ENCODE assay signal across 9 mouse cellular contexts in the genomic region with DNA sequence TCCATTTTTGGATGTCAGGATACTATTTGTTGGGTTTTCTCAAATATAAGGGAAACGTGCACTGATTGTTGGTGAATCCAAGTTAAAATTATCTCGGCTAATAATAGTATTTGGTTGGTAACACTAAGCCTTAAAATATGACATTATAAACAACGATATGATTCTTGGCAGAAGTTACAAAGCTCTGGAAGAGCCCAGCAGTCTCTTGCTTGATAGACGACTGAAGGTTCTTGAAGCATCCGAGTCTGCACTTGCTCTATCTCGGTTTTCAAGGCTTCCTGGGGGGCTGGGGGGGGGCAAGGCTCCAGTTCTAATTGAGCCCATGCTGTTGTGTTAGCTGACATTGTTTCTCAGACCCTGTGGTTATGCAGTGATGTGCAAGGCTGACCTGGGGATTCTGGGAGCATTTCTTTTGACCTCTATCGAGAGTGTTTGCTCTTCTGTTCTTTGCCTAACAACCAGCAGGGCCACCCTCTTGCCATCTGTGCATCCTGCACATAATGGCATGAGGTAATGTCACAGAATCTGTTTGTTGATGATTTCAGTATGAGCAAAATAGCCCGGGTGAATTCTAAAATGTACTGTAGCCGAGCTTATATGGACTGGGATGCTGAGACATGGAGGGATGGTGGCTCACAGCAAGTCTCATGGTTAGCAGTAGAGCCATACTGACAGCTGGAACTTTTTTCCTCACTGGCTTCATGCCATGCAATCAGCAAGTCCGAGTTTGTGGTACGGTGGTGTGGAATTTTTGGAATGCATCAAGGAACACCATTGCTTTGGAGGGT. TPM values are rescaled to one million over a fixed set of nuclear protein-coding genes. Genes with fewer than 3 reads are reported as not detected.
DNase-seq lines count a peak whose midpoint lies in the region; ATAC-seq and TF ChIP-seq lines count a peak whose summit lies in the region.
"Had no signal": no experiment of that assay in that cellular context is flagged by ENCODE, and none has a peak within 500 bp of the region (broad histone marks: within the 10 kb centered on the region; RNA-seq: fewer than 3 reads in every experiment).

No protein-coding gene starts in this region.

- no peak overlapping the region for H3K27ac ChIP-seq in kidney, embryonic 14.5 days (ENCODE audit: low read depth, low read length)
- no peak overlapping the region for H3K27ac ChIP-seq in embryonic facial prominence, embryonic 15.5 days (replicated peaks)
- H3K27ac ChIP-seq in lung, postnatal 0 days (ENCODE audit: low read length): no peak overlapping the region
- H3K27ac ChIP-seq: limb, embryonic 15.5 days had no signal

- H3K9me3 ChIP-seq in kidney, embryonic 14.5 days (ENCODE audit: control insufficient read depth, low read length): no peaks in the 10 kb centered on the region
- H3K9me3 ChIP-seq in embryonic facial prominence, embryonic 15.5 days (replicated peaks): no peaks in the 10 kb centered on the region
- no peaks in the 10 kb centered on the region for H3K9me3 ChIP-seq in lung, postnatal 0 days (ENCODE audit: low read length)
- H3K9me3 ChIP-seq: limb, embryonic 15.5 days had no signal

- WGBS in kidney, embryonic 14.5 days: 52% methylated on average over 11 of the region's 11 CpGs
- 29% methylated on average over 11 of the region's 11 CpGs for WGBS in embryonic facial prominence, embryonic 15.5 days
- 24% methylated on average over 11 of the region's 11 CpGs for WGBS in lung, postnatal 0 days

- TF ChIP-seq EP300 in lung, postnatal 0 days (IDR thresholded peaks at IDR 0.05): no peak

- no peak overlapping the region for H3K4me3 ChIP-seq in kidney, embryonic 14.5 days (ENCODE audit: low read length)
- 0 out of 2 replicates have a peak overlapping the region, but pooled peaks have one; percentile 7 for H3K4me3 ChIP-seq in embryonic facial prominence, embryonic 15.5 days (replicated peaks)
- H3K4me3 ChIP-seq in lung, postnatal 0 days (ENCODE audit: low read depth, low read length): peak overlapping the region; percentile 10; the same call in 1 of the 2 replicates
- H3K4me3 ChIP-seq: limb, embryonic 15.5 days had no signal

- H3K4me2 ChIP-seq in kidney, embryonic 14.5 days (replicated peaks; ENCODE audit: low read depth, low read length): no peak overlapping the region
- H3K4me2 ChIP-seq in embryonic facial prominence, embryonic 15.5 days (replicated peaks): 0 out of 2 replicates have a peak overlapping the region, but pooled peaks have one; percentile 15
- peak overlapping the region; percentile 35 for H3K4me2 ChIP-seq in lung, postnatal 0 days (replicated peaks; ENCODE audit: low read depth, low read length)
- H3K4me2 ChIP-seq: limb, embryonic 15.5 days had no signal

- H3K9ac ChIP-seq in kidney, embryonic 14.5 days (ENCODE audit: low read depth, low read length): no peak overlapping the region
- H3K9ac ChIP-seq in embryonic facial prominence, embryonic 15.5 days: no peak overlapping the region
- H3K9ac ChIP-seq in lung, postnatal 0 days (replicated peaks; ENCODE audit: low read depth): no peak overlapping the region
- H3K9ac ChIP-seq: limb, embryonic 15.5 days had no signal

- H3K36me3 ChIP-seq in kidney, embryonic 14.5 days (ENCODE audit: control insufficient read depth, insufficient read depth, low read length): no peaks in the 10 kb centered on the region
- H3K36me3 ChIP-seq in embryonic facial prominence, embryonic 15.5 days: no peaks in the 10 kb centered on the region
- H3K36me3 ChIP-seq in lung, postnatal 0 days (ENCODE audit: insufficient read depth, low read length): no peaks in the 10 kb centered on the region
- H3K36me3 ChIP-seq: limb, embryonic 15.5 days had no signal

- DNase-seq in kidney, postnatal 10 days: peak; percentile 50
- DNase-seq in brain, adult 2 months (ENCODE audit: low read depth, low spot score): peak; percentile 96
- peak; percentile 44 for DNase-seq in lung, postnatal 0 days (ENCODE audit: low spot score)
- no peak for DNase-seq in adrenal gland, postnatal 14 days
- no peak for DNase-seq in right cerebral cortex, postnatal 25 days

- ATAC-seq in kidney, embryonic 14.5 days (ENCODE audit: low FRiP score, low TSS enrichment): no peak
- no peak; the same call in 1 of the 2 replicates for ATAC-seq in embryonic facial prominence, embryonic 15.5 days (ENCODE audit: insufficient number of reproducible peaks, low FRiP score, low TSS enrichment, low read depth)
- no peak for ATAC-seq in lung, postnatal 0 days
- no peak for ATAC-seq in megakaryocyte-erythroid progenitor cell, adult 5-6 weeks (replicated peaks; ENCODE audit: low FRiP score, low TSS enrichment, poor library complexity, severe bottlenecking)

- H3K4me1 ChIP-seq in kidney, embryonic 14.5 days (ENCODE audit: control insufficient read depth, insufficient read depth, low read length): no peaks in the 10 kb centered on the region
- H3K4me1 ChIP-seq in embryonic facial prominence, embryonic 15.5 days: peaks cover 13% of the 10 kb centered on the region
- H3K4me1 ChIP-seq in lung, postnatal 0 days (ENCODE audit: insufficient read depth, low read depth, low read length): no peaks in the 10 kb centered on the region

- H3K27me3 ChIP-seq in kidney, embryonic 14.5 days (ENCODE audit: control insufficient read depth, insufficient read depth, low read length): no peaks in the 10 kb centered on the region
- H3K27me3 ChIP-seq in embryonic facial prominence, embryonic 15.5 days: no peaks in the 10 kb centered on the region
- H3K27me3 ChIP-seq in lung, postnatal 0 days (replicated peaks; ENCODE audit: insufficient read depth, low read length): no peaks in the 10 kb centered on the region
- H3K27me3 ChIP-seq: limb, embryonic 15.5 days had no signal

- no peak for TF ChIP-seq CTCF in lung, postnatal 0 days (IDR thresholded peaks at IDR 0.05)

RNA-seq across cellular contexts. Expression of gene Efhc1, which starts 28.6 kb away (rescaled TPM):
- 2.4 and 3.4 TPM in 2 replicates for polyA plus RNA-seq in kidney, embryonic 14.5 days (2014; fragmentation: Nextera tagmentation; extraction: Ambion mirVana)
- 9.6 and 17.9 TPM in 2 replicates for polyA plus RNA-seq in embryonic facial prominence, embryonic 15.5 days (2015; fragmentation: Nextera tagmentation; extraction: Ambion mirVana)
- 8.4 and 10.3 TPM in 2 replicates for polyA plus RNA-seq in lung, postnatal 0 days (2015; fragmentation: Nextera tagmentation; extraction: Ambion mirVana)
- 1.7 and 1.9 TPM in 2 replicates for total RNA-seq in adrenal gland, postnatal 14 days (2021)
- total RNA-seq in megakaryocyte-erythroid progenitor cell, adult 5-6 weeks (2014; fragmentation: Nextera tagmentation): not detected in 2 replicates
- not detected in 2 replicates for total RNA-seq in megakaryocyte-erythroid progenitor cell, adult 5-6 weeks (2017)

RNA-seq across cellular contexts. Expression of gene Paqr8, which starts 32.4 kb away (rescaled TPM):
- 2.5 and 5.1 TPM in 2 replicates for polyA plus RNA-seq in kidney, embryonic 14.5 days (2014; fragmentation: Nextera tagmentation; extraction: Ambion mirVana)
- polyA plus RNA-seq in embryonic facial prominence, embryonic 15.5 days (2015; fragmentation: Nextera tagmentation; extraction: Ambion mirVana): 5.4 and 5.8 TPM in 2 replicates
- polyA plus RNA-seq in lung, postnatal 0 days (2015; fragmentation: Nextera tagmentation; extraction: Ambion mirVana): 4.8 and 8.3 TPM in 2 replicates
- total RNA-seq in adrenal gland, postnatal 14 days (2021): 25.6 and 27.5 TPM in 2 replicates
- 0.37 and 2.0 TPM in 2 replicates for total RNA-seq in megakaryocyte-erythroid progenitor cell, adult 5-6 weeks (2014; fragmentation: Nextera tagmentation)
- 1.6 and 2.9 TPM in 2 replicates for total RNA-seq in megakaryocyte-erythroid progenitor cell, adult 5-6 weeks (2017)

Comparison
In these comparisons a context has a peak if more than half of its experiments do, and no peak if none do; other contexts are left out.
1. DNase-seq: peak in kidney, postnatal 10 days (single experiment), brain, adult 2 months (single experiment) and lung, postnatal 0 days (single experiment); none in adrenal gland, postnatal 14 days (single experiment) and right cerebral cortex, postnatal 25 days (single experiment).